Mouse (Mus musculus) retina, postnatal 1 day (tissue): ENCODE results near the gene 4933412E24Rik.

Experiments
- DNase-seq: peaks from one replicate; pipeline ENCODE4 v3.0.0-alpha.2; 2012

Gene 4933412E24Rik

DNA sequence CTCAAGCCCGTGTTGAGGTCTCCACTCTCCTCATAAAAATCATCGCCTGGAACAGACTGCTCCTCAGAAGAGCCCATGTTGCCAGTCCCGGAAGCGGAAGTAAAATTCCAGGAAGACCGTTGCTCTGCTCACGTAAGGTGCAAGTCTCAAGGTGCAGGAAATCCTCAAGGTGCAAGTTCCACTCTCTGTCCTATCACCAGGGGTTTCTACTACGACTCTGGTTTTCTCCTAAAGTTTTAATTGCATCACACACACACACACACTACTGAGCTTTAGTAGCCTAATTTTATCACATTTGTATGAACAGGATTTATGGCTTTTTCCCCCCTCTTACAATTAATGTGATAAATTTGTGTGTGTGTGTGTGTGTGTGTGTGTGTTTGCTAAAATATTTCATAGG lies at the start of gene 4933412E24Rik:
TSS of gene 4933412E24Rik (minus strand) at position 101 of the 400 bp plus-strand sequence.
- DNase-seq, result no peak

DNA sequence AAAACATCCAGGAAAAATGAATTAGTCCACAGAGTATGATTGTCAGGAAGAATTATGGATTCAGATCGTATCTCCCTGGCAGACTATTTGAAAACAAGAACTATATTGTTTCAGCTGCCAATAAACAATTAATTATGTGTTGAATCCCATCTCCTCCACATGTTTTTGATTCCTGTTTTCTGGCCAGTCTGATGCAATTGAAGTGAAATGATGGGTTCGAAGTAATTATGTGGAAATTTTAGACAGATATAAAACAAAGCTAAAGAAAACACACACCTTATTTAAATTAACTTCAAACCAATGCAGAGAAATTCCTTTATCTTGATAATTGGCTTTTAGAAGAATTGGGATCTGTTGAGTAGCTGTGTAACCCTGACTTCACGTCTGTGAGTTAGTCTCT lies 14.3 kb upstream of the 4933412E24Rik start:
- DNase-seq, result no peak

DNA sequence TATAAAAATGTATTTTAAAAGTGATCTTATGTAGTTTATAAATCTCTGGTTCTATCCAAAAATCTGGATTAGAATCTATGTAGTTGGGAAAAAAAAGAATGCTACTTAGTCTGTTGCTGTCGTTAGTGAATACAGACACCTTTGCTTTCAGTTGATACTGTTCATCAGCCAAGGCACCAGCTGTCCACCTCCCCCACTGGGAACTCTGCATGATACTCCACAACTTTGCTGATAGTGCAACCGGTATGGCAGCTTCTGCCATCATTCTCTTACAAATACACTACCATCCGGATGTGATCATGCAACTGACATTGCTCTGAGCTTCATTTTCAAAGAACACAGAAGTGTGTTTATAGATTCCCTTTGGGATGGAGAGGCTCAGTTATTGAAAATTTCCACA lies 4.8 kb upstream of the 4933412E24Rik start:
- no peak for DNase-seq

DNA sequence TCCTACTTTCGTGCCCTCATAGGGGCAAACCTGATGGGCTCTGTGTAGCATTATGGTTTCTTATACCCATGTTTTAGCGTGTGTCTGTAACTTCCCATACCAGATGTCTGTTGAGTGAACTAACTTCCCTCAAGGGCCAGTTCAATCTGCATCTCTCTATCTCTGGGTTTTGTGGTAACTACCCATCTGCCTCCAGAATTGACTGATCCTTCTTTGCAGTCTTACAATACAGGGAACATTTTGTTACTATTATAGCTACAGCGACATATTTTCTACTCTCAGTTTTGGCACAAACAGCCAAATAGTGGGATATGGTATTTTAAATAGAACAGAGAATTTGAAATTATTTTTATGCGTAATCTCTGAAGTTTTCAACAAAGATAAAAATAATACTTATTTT lies 6.2 kb downstream of the 4933412E24Rik start:
- DNase-seq, result no peak

DNA sequence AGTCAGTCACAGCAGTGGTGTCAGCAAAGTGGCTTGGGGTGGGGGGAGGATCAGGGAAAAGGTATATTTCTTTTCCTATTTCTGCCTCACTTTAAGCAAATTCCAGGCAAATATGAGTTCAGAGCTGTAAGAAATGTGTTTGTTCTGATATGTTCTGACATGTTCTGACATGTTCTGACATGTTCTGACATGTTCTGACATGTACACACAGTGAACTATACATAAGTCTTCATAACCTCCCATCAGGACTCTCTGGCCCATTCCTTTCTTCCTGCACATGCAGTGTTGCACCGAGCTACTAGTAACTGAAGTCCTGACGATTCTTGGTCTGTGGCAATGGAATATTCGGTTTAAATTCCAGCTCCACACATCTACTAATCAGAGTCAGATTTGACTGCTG lies 6.8 kb downstream of the 4933412E24Rik start:
- no peak for DNase-seq

DNA sequence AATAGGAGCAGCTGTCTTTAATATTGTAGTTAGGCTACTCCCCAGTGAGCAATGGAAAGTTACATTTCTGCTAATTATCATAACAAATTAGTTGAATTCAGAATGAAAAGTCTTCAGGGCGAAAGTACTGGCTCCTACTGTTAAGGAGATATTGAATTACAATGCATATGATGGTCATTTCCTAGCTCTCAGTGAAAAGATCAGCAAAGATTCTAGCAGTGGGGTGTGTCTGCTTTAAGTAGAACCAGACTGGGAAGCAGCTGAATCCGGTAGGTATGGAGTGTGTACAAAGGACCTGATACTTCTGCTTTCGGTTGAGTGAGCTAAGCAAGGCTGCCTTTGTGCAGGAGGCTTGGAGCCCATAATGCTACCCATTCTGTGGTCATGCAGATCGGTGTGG lies 32.6 kb downstream of the 4933412E24Rik start:
- no peak for DNase-seq

DNA sequence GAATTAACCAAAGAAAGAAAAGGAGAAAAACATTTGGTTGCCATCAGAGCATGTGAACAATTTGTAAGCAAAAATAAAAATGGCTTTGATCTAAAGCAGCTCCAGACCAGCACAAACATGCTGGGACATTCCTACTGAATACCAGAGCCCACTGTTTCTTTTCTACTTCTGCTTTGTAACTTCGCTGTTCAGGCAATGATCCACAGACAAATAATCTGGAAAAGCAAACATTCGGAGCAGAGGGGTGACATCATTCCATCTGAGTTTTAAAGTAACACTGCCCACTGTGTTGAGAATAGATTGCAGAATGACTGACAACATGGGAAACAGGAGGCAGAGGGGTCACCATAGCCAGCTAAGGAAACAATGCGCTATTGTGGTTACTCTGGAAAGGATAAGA lies 41.1 kb downstream of the 4933412E24Rik start:
- DNase-seq, result peak; percentile 44

DNA sequence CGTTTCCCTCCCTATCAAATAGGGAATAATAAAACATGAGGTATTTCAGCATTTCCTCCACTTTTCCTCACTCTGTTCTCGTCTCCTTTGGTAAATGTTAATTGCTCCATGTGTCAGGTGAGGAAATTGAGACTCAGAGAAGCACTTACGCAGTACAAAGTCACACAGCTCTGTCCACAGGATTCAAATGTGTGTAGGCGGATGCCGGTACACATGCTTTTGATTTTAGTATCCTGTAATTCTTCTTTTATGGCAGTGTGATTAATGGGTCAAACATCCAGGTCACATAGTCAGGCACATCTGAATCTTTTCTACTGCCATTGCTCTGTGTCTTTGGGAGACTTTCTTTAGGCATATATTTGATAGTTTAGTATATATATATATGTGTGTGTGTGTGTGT lies 41.8 kb downstream of the 4933412E24Rik start:
- no peak for DNase-seq

DNA sequence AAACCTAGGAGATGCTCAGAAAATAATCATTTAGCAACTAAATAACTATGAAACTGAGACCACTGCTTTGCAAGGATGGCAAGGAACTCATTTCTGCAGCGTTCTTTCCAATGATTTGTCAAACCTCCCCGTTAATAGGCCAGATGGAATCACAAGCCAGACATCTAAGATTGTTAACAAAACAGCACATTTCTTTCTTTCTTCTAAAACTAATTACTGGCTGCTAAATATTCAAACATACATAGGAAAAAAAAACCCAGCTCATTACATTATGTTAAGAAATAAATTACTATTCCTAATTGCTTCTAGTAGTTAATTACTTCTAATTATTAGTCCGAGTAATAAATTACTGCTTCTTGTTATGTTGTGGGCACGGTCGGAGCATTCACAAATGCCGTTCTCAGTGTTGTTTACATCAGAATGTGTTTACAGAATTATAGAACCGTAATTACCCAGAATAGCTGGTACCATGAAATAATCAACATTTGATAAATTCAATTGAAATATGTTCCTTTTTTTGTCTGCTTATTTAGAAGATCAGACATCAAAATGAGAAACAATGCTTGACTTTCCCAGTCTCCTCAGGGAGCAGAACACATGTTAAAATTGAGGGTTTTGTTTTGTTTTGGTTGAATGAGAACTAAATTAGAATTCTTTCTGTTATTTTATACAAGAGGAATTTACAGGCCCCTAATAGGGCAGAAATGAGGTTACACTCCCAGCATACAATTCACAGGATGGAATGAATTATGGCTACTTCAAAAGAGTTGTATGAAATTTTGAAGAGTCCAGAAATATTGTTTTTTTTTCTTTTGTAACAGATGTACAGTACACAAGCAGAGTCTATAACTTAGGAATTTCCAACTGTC lies 42.5 kb downstream of the 4933412E24Rik start:
- peak; percentile 56 for DNase-seq
